Mouse (Mus musculus) testis, adult 2 months (tissue): ENCODE measurements around the gene Wee1.

ENCODE experiments used
- CTCF ChIP-seq: fragments of 200-500 bp; IDR thresholded peaks from 2 replicates; pipeline ENCODE4 v1.5.1; 2012; ENCODE audit warnings: low read depth, mild to moderate bottlenecking, inconsistent platforms, low read length, moderate library complexity; ENCODE audit not compliant: control insufficient read depth, insufficient read depth, insufficient replicate concordance
- POLR2A ChIP-seq: fragments of 200-500 bp; IDR thresholded peaks from 2 replicates; pipeline ENCODE4 v1.6.1; 2012; ENCODE audit warnings: low read depth, mild to moderate bottlenecking, inconsistent platforms, low read length, moderate library complexity; ENCODE audit not compliant: control insufficient read depth

GRCm38 (mm10) chr7:110091670-110092069 lies 30.2 kb upstream of the Wee1 start:
- no peak for TF ChIP-seq CTCF
- TF ChIP-seq POLR2A, result no peak
